Mouse (Mus musculus): Measurements from ENCODE around the gene Olfr656. TPM values are rescaled to one million over a fixed set of nuclear protein-coding genes. Genes with fewer than 3 reads are reported as not detected.

Gene Olfr656
- not detected for total RNA-seq (2021)

DNA sequence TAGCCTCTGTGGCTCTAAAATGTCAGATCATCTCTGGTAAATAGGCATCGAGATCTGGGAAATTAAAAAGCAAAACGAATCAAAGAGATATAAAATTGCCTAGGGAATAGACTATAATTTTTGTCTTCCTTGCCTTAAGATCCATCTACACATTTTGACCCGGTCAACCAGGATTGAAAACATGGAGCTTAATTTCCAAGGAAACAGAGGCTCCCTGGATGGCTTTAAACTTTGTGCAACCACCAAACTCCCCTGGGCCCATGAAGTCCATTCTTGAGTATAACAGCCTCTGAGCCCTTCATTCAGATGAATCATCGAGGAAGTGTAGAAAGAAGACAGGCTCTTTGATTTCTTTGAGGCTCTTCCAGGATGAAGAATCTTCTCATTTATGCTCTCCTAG, at the start of gene Olfr656:
Gene Olfr656, plus strand, starts transcription at position 301 of the 400 bp plus-strand sequence.
- intact Hi-C loops (cut with DNase I), result no loop called here
- DNase-seq, result no peak

DNA sequence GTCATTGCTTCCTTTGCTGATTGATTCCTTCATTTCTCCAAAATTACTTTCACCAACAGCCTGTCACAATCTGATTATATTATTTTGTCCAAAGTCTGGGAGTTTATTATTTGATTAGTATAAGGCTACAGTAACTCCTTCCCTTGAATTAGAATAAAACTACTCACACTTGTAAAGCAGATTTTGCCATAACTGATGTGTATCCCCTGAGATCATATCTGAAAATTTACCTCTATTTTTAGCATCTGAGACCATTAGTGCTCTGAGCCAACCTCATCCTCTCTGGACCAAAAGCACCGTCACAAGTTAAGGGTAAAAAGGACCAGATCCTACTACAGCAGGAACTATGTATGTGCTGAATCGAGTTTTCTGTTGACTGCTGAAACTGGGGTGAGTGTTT, 36.7 kb upstream of the Olfr656 start, which contains the start of gene Olfr653:
Gene Olfr653, plus strand, starts transcription at position 301 of the 400 bp plus-strand sequence.
- intact Hi-C loops (cut with DNase I), result no loop called here
- DNase-seq, result no peak

DNA sequence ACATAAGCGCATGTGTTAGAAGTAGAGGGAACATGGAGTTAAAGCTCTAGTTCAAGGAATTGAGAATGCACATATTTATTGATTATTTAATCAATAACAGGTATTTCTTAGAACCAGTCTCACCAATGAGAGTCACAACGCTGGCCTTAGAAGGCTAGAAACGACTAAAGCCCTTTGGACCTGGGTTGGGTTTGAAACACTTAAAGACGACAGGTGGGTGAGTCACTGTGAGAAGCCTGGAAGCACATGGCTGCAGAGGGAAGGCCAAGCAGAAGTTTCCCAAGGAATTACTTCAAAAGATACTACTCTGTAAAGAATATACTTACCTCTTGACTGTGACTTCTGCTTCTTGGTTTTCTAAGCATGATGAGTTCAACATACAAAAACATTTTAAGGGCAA, 32.9 kb upstream of the Olfr656 start:
- intact Hi-C loops (cut with DNase I), result no loop called here
- no peak for DNase-seq

DNA sequence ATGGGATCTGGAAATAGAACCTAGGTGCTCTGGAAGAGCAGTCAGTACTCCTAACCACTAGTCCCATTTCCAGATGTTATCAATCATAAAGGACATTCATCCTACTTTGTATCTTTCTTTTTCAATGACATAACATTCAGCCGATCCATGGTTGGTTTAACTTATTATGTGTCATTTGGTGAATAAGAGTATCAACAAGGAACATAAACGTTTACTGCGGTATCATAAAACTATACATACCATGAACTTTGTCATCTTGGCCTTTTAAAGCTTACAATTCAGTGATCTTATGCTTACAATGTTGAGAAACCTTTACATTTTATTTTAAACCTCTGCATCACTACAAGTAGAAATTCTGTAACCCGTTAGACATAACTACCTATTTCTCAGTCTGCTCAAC, 32.3 kb upstream of the Olfr656 start:
- DNase-seq, result no peak
- intact Hi-C loops (cut with DNase I), result no loop called here

DNA sequence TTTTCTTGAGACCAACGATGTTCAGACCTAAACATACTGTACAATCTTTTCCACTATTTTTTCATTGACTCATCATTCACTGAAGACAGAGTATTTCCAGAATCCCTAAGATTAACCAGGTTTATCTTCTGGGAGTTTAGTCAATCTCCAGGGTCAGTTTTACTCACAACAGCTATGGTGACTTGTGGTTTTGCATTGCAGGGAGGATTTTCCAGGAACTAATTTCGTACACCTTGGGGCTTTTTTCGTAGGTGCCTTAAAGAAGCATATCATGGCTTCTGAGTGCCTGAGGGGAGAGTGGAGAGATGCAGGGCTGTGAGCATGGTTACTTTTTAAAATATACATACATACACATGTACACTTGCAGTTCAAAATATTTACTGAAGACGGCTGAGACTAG, 27.0 kb upstream of the Olfr656 start, which contains the start of gene Olfr654:
Gene Olfr654, plus strand, starts transcription at position 301 of the 400 bp plus-strand sequence.
- intact Hi-C loops (cut with DNase I), result no loop called here
- no peak for DNase-seq

DNA sequence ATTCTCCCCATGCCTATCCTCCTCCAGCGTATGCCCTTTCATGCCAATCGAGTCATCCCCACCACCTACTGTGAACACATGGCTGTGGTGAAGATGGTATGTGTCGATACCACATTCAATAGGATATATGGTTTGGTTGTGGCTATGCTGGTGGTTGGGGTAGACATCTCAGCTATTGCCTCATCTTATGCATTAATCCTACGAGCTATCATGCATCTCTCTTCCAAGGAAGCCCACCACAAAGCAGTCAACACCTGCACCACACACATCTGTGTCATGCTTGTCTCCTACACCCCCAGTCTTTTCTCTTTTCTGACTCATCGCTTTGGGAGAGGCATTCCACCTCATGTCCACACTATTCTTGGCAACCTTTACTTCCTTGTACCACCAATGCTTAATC, 25.5 kb upstream of the Olfr656 start:
- DNase-seq, result no peak
- intact Hi-C loops (cut with DNase I), result no loop called here

DNA sequence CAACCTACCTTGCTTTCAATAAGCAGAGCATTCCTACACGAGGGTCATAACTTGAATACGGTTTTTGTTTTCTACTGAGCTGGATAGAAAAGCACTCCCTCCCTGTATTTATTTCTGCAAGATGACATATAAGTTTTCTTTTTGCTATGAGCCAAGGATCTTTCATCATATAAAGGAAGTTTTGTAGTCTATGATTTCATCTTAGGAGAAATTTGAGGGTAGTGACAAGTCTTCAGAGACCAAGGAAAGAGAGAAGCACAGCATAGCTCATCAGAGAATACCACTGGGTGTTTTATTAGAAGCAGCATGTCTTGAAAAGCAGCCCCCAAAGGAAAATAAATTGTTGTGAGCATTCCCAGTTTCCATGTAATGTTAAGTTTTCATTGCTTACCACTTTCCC, 12.1 kb upstream of the Olfr656 start, which contains the start of gene Olfr655:
Gene Olfr655, minus strand, starts transcription at position 101 of the 400 bp plus-strand sequence.
- intact Hi-C loops (cut with DNase I), result loop anchor here (5.0 kb wide), 2 partner anchors 134 to 399 kb away; partner anchors contain the start of gene Trim30a
- no peak for DNase-seq

DNA sequence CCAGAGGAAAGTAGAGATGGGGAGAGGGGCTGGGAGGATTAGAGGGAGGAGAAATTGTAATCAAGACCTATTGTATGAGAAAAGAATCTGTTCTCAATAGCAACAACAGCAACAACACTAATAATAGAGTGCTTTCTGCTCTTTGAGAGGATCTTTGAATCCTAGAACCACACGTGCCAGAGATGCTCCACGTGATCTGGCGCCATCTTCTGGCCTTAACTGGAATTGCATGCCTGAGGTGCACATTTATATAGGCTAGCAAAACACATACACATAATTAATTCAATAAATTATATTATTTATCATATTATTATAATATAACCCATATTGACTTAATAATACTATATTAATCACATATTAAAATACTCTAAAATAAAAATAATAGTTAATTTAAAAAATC, 10.6 kb upstream of the Olfr656 start:
- peak; percentile 8 to 48 for DNase-seq
- intact Hi-C loops (cut with DNase I), result loop anchor here (5.0 kb wide), 2 partner anchors 136 to 401 kb away; partner anchors contain the start of gene Trim30a

DNA sequence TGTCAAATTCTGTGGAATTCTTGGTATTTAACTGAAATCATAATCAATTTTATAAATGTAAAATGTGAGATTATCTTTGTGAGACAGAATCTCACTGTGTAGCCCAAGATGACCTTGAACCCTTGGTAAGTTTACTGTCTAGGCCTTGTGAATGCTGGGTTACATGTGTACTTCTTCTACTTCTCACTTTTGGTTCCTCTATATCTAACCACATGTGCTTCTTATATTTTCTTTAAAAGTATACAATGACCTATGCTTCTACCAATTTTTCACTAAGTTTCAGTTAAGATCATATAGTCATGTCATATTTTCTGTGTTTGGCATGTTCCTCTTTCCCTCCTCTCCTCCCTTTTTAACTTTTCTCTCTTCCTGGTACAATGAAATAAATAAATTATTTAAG, 9.0 kb upstream of the Olfr656 start:
- intact Hi-C loops (cut with DNase I), result loop anchor here (5.0 kb wide), 2 partner anchors 137 to 402 kb away; partner anchors contain the start of gene Trim30a
- DNase-seq, result no peak

DNA sequence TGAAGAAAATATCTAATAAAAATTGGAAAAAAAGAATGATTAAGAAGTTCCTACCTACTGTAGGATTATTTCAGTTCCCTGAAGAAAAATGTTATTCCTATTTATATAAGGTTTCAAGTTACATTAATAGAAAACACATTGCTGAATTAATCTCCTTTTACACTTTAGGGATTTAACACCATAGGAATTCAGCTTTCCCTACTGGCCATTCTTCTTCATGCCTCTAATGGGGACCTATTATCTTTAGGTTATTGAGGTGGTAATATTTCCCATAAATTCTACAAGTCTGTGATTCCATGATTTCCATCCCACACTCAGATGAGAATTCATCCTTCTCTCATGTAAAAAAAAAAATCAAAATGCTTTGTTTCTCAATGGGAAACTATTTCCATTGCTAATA, 10.7 kb downstream of the Olfr656 start, which contains the start of gene Olfr657:
Gene Olfr657, plus strand, starts transcription at position 301 of the 400 bp plus-strand sequence.
- intact Hi-C loops (cut with DNase I), result no loop called here
- DNase-seq, result no peak

DNA sequence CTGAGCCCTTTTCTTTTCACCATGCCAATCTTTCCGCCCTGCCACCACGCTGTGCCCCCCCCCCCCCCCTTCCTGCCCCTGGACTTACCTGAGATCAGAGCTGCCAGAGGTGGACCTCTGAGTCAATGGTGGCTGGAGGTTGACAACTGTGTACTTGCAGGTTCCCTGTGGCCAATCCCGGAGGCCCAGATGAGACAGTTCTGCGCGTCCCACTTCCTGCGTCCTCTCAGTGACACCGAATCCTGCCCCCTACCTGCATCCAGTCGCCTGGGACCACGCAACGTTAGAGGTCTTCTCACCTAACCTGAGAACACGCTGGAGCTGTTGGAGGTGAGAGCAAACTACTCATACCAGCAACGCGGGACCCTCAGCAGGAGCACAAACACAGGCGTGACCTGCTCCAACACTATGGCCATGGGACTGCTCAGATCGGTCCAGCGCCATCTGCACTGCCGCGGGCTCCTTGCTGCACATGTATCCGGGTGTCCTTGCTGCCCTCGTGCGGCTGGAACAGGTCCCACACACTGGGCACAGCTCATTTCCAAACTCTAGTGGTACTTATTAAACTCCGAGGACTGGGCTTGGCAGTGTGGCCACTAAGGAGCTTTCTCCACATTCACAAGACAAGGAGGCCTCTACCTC, 33.2 kb downstream of the Olfr656 start, which contains the start of gene Olfr658:
Gene Olfr658, minus strand, starts transcription at position 465 of the 642 bp plus-strand sequence.
- DNase-seq, result peak; percentile 2 to 17
- intact Hi-C loops (cut with DNase I), result no loop called here

DNA sequence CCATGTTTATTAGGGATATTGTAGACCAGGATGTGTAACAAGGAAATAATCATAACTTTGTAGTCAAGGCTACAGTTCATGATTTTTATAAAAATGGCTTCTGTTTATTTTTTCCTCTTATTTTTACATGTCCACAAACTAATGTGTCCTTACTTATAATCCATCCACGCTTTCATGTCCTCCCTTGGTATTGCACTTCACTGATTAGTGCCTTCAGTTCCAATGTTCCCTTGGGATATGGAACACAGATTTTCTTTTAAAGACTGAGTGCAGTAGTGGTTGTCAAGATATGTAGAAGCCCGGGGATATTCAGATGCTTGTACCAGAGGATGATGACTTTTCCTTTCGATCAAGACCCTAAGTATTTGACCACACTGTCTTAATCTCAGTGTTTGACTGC, 52.7 kb downstream of the Olfr656 start, which contains the start of gene Olfr659:
Gene Olfr659, plus strand, starts transcription at position 301 of the 400 bp plus-strand sequence.
- intact Hi-C loops (cut with DNase I), result no loop called here
- no peak for DNase-seq

Other genes with a start within 250 kb of the Olfr656 start
- under 1 TPM; 0.11 to 0.22 TPM for gene Trim30b, start 244.1 kb upstream of the Olfr656 start, total RNA-seq (2021)
- under 1 TPM in 1 of 2 experiments, not detected in 1; 0.41 TPM for gene Trim30c, start 213.1 kb upstream of the Olfr656 start, total RNA-seq (2021)
- gene Trim30a, start 148.8 kb upstream of the Olfr656 start, total RNA-seq (2021), result 1 to 10 TPM; 4.1 to 6.0 TPM
- gene Trim30d, start 106.1 kb upstream of the Olfr656 start, total RNA-seq (2021), result under 1 TPM; 0.68 to 0.92 TPM
- not detected for gene Olfr651, start 63.8 kb upstream of the Olfr656 start, total RNA-seq (2021)
- gene Olfr652, start 53.1 kb upstream of the Olfr656 start, total RNA-seq (2021), result not detected
- gene Olfr653, start 36.6 kb upstream of the Olfr656 start, total RNA-seq (2021), result not detected
- not detected for gene Olfr654, start 26.9 kb upstream of the Olfr656 start, total RNA-seq (2021)
- not detected for gene Olfr655, start 12.2 kb upstream of the Olfr656 start, total RNA-seq (2021)
- not detected for gene Olfr657, start 10.8 kb downstream of the Olfr656 start, total RNA-seq (2021)
- gene Olfr658, start 33.4 kb downstream of the Olfr656 start, total RNA-seq (2021), result not detected
- gene Olfr659, start 52.8 kb downstream of the Olfr656 start, total RNA-seq (2021), result not detected
- not detected for gene Olfr661, start 72.5 kb downstream of the Olfr656 start, total RNA-seq (2021)
- gene Usp17le, start 163.5 kb downstream of the Olfr656 start, total RNA-seq (2021), result not detected
- gene Usp17lb, start 228.6 kb downstream of the Olfr656 start, total RNA-seq (2021), result not detected
- gene Usp17la, start 243.1 kb downstream of the Olfr656 start, total RNA-seq (2021), result not detected